Mouse (Mus musculus) midbrain, embryonic 13.5 days (tissue): Measurements from ENCODE around the gene Tmub1. TPM values are rescaled to one million over a fixed set of nuclear protein-coding genes. Genes with fewer than 3 reads are reported as not detected.

Source experiments
- ATAC-seq: fragments of 200-750 bp; cut with Nextera tagmentation; 2 replicates; pipeline ENCODE4 v1.8.0; 2017; ENCODE audit warnings: mild to moderate bottlenecking, moderate TSS enrichment, moderate library complexity
- H3K27ac ChIP-seq: fragments of 300-500 bp; sonication (generic); 2 replicates; pipeline ENCODE4 v1.5.1; 2015; ENCODE audit warnings: inconsistent platforms, mild to moderate bottlenecking, moderate library complexity
- H3K27me3 ChIP-seq: fragments of 300-500 bp; sonication (generic); 2 replicates; pipeline ENCODE4 v1.6.1; 2015; ENCODE audit warnings: mild to moderate bottlenecking, inconsistent platforms
- H3K36me3 ChIP-seq: fragments of 300-500 bp; sonication (generic); 2 replicates; pipeline ENCODE4 v1.6.1; 2015; ENCODE audit warnings: mild to moderate bottlenecking, inconsistent platforms
- H3K4me1 ChIP-seq: fragments of 300-500 bp; sonication (generic); replicated peaks from 2 replicates; pipeline ENCODE4 v1.6.1; 2015; ENCODE audit warnings: inconsistent platforms
- H3K4me2 ChIP-seq: fragments of 300-500 bp; sonication (generic); replicated peaks from 2 replicates; pipeline ENCODE4 v1.6.1; 2015; ENCODE audit warnings: moderate library complexity, mild to moderate bottlenecking, inconsistent platforms
- H3K4me3 ChIP-seq: fragments of 300-500 bp; sonication (generic); replicated peaks from 2 replicates; pipeline ENCODE4 v1.5.1; 2015; ENCODE audit warnings: mild to moderate bottlenecking, inconsistent platforms
- H3K9ac ChIP-seq: fragments of 300-500 bp; sonication (generic); replicated peaks from 2 replicates; pipeline ENCODE4 v1.6.1; 2015; ENCODE audit warnings: mild to moderate bottlenecking, inconsistent platforms
- H3K9me3 ChIP-seq: fragments of 300-500 bp; sonication (generic); 2 replicates; pipeline ENCODE4 v1.6.1; 2016; ENCODE audit warnings: mild to moderate bottlenecking, inconsistent platforms
- WGBS: fragments of 180-500 bp; shearing (Covaris S2); methylation state at CpG from one replicate; pipeline ENCODE4 v1.1.7; 2015; 5-methylcytosine and 5-hydroxymethylcytosine counted together
- polyA plus RNA-seq: library from polyadenylated mRNA; unstranded; fragments of >200 nt; fragmentation: Nextera tagmentation; extraction: Ambion mirVana; gene quantifications from 2 replicates; pipeline ENCODE4 v1.2.1, GENCODE M21; 2015

The Tmub1 gene
- polyA plus RNA-seq, 1 experiment from 2014 or later: 49.6 TPM

DNA sequence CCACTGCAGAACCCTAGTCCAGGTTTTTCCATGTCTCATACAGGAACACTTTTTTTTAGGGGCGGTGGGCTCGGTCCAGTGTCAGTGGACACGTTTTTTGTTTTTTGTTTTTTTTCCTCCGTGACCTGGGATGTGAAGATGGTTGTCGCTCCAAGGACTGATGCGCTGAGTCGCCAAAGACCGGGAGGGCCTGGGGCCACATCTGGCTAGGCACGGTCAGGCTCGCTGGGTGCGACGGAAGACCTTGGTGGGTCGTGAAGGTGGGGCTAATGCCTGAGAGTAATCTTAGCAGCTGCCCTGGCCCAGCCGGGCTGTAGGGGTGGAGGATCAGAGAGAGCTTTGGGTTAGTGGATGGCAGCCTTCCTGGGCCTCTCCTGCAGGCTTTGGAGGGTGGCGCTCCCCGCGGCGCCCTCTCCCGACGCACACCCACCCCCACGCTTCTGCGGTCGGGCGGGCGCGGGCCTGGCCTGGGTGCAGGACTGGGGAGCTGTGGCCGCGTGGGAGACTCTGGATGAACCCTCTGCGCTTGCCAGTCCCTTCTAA lies 5.1 kb upstream of the Tmub1 start:
- under 1% methylated on average over 29 of the region's 29 CpGs for WGBS
- Histone ChIP-seq H3K4me1 (peaks cover 53% of the 10 kb centered on the region), H3K36me3 (peaks cover 9% of the 10 kb centered on the region), H3K9me3 (no peaks in the 10 kb centered on the region), H3K9ac (peak overlapping the region; percentile 97), H3K4me3 (peak overlapping the region; percentile 92), H3K4me2 (peak overlapping the region; percentile 100), H3K27ac (peak overlapping the region; percentile 95), H3K27me3 (peaks cover 10% of the 10 kb centered on the region; the same call in 1 of the 2 replicates)
- peak; percentile 38 for ATAC-seq

DNA sequence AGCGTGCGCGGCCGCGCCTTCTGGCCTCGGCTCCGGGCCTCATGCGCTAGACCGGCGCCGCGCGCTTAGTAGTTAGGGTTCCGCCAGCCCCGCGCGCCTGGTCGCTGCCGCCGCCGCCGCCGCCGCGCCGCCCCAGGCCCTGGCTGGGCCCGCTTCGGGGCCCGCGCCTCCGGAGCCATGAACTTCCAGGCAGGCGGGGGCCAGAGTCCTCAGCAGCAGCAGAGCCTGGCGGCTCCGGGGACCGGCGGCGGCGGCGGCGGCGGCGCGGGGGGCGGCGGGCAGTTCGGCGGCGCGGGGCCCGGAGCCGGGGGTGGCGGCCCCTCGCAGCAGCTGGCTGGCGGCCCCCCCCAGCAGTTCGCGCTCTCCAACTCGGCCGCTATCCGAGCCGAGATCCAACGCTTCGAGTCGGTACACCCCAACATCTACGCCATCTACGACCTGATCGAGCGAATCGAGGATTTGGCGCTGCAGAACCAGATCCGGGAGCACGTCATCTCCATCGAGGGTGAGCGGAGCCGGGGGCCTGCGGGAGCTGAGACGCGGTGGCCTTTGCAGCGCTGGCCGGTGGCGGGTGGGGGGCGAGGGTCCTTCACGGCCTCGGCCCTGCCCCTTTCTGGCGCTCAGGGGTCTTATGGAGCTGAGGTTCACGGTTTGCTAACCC lies 4.5 kb upstream of the Tmub1 start, which contains the start of gene Agap3:
TSS of gene Agap3 (plus strand) at position 148 of the 661 bp plus-strand sequence.
- Histone ChIP-seq H3K4me2 (peak within 1 kb of the TSS; percentile 100), H3K9ac (peak within 1 kb of the TSS; percentile 97), H3K9me3 (no peaks in the 10 kb centered on the region), H3K4me1 (peaks cover 58% of the 10 kb centered on the region), H3K27me3 (peaks cover 10% of the 10 kb centered on the region; the same call in 1 of the 2 replicates), H3K27ac (peak within 1 kb of the TSS; percentile 95), H3K36me3 (0 out of 2 replicates have a peak, but pooled peaks cover 5% of the 10 kb centered on the region), H3K4me3 (peak within 1 kb of the TSS; percentile 92)
- 0% methylated on average over 75 of the region's 85 CpGs for WGBS
- ATAC-seq: peak; percentile 4

DNA sequence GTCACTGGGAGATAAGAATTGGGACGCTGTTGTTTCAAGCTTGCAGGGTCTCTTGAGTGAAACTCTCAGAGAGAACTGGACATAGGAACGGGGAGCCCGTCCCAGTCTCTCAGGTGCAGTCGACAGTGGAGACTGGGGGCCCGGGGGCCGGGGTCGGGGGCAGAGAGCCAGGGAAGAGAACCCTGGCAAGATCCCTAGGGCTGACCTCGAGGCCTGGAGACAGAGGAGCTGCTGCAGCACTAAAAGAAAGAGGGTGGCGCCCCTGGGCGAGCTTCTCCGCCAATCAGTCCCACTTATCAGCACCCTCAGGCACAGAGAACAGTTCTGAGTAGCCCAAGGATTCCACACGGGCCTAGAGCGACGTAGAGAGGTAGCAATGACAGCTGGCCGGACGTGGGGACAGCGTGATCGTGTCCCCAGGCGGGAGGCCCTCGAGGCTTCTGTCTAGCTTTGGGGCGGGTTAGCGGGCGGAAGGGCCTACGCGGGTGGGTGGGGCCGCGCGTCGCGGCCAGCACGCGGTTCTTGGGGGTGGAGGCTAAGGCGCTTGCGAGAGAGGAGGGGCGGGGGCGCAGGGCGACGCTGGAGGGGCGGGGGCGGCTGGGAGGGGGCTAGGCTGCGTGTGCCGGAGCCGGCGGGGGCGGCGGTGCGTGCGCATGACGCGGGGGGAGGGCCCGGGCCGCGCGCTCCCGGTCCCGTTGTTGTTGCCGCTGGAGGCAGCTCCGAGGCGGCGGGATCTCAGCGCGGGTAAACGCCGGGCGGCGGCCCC lies 3.8 kb upstream of the Tmub1 start:
- Histone ChIP-seq H3K4me3 (peak overlapping the region; percentile 92), H3K36me3 (0 out of 2 replicates have a peak, but pooled peaks cover 3% of the 10 kb centered on the region), H3K4me1 (peaks cover 60% of the 10 kb centered on the region), H3K27ac (peak overlapping the region; percentile 95), H3K27me3 (peaks cover 10% of the 10 kb centered on the region; the same call in 1 of the 2 replicates), H3K9me3 (no peaks in the 10 kb centered on the region), H3K9ac (peak overlapping the region; percentile 97), H3K4me2 (peak overlapping the region; percentile 100)
- ATAC-seq: peak; percentile 71
- 2% methylated on average over 46 of the region's 66 CpGs for WGBS

DNA sequence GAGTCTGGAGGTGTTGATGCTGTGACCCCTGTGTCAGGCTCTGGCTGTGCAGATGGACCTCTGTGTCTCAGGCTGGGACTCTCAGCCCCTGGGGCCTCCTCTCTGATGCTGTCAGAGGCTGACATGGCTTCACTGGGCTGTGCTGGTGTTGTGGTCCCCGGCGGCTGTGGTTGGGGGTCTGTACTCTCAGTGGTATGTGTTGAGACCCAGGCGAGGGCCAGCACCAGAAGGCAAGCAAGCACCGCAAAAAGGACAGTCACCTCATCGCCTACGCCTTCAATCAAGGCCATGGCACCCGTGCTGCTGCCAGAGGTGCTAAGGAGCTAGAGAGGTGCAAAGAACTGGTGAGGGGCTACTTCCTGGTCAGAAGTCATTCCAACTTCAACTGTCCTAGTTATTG lies 1.0 kb downstream of the Tmub1 start:
- 90% methylated on average over 7 of the region's 7 CpGs for WGBS
- peak overlapping the region; percentile 90 for H3K4me2 ChIP-seq
- 0 out of 2 replicates have a peak overlapping the region, but pooled peaks have one; percentile 72 for H3K4me3 ChIP-seq
- H3K9ac ChIP-seq: no peak overlapping the region
- H3K27ac ChIP-seq: no peak overlapping the region
- no peak for ATAC-seq
- peaks cover 10% of the 10 kb centered on the region; the same call in 1 of the 2 replicates for H3K27me3 ChIP-seq
- peaks cover 23% of the 10 kb centered on the region for H3K36me3 ChIP-seq
- peaks cover 44% of the 10 kb centered on the region for H3K4me1 ChIP-seq
- no peaks in the 10 kb centered on the region for H3K9me3 ChIP-seq

DNA sequence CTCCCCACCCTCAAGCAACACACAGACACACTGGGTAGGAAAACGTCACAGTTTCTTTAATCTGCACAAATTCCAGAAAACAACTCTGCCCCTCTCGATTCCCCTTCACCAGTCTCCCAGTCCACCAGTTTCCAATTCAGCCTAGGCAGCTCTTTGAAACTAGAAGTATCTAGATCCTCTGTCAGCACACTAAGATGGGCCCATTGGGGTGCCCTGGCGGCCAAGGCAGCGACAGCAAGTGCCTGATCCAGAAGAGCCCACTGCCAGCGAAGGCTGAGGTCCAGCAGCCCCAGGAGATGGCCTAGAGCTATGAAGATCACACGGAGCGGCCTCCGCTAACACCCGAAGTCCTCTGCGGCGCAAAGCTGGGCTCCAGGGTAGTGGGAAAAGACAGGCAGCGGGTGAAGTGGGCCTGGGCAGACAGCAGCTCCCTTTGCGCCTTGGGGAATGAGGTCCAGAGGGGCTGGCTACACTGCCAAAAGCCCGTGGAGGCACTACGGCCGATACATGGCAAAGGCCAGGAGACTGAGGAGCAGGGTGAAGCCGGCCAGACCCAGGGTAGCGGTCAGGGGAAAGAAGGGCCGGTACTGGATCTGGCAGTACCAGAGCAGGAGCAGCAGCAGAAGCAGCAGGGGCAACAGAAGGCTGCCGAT lies 2.1 kb downstream of the Tmub1 start:
- ATAC-seq: peak; percentile 5
- Histone ChIP-seq H3K27me3 (peaks cover 10% of the 10 kb centered on the region; the same call in 1 of the 2 replicates), H3K27ac (peak overlapping the region; percentile 91), H3K4me3 (peak overlapping the region; percentile 94), H3K9me3 (no peaks in the 10 kb centered on the region), H3K4me2 (peak overlapping the region; percentile 95), H3K4me1 (peaks cover 37% of the 10 kb centered on the region), H3K36me3 (peaks cover 33% of the 10 kb centered on the region), H3K9ac (peak overlapping the region; percentile 98)
- WGBS: 59% methylated on average over 20 of the region's 20 CpGs

DNA sequence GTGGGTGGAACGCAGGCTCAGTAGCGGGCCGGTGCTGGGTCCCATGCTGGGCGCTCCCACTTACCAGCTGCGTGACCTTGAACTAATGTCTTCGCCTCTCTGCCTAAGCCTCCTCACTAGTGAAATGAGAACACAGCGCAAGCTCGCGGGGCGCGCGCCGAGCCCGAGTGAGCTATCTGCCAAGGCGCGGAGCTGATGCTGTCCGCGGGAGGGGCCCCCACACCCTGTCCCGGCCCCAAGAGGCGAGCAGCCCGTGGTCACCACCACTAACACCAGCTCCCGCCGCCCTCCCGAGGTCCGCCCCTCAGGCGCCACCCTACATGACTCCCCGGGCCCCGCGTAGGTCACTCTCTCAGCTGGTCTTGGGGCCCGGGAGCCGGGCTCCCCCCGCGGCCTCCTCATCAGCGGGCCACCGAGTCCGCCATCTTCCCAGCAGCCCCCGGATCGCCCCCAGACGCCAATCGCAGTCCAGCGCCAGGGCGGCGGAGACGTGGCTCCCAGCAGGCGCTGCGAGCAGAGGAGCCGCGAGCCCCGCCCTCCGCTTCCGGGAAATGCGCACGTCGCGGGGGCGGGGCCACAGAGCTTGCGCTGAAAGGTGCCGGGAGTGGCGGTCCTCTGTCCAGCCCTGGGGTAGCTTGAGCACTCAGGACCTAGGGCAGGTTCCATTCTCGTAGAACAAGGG lies 2.8 kb downstream of the Tmub1 start, which contains the start of gene Fastk:
TSS of gene Fastk (minus strand) at position 542 of the 682 bp plus-strand sequence.
- H3K9me3 ChIP-seq: no peaks in the 10 kb centered on the region
- H3K4me1 ChIP-seq: peaks cover 37% of the 10 kb centered on the region
- H3K4me2 ChIP-seq: peak within 1 kb of the TSS; percentile 95
- H3K9ac ChIP-seq: peak within 1 kb of the TSS; percentile 98
- H3K36me3 ChIP-seq: peaks cover 40% of the 10 kb centered on the region
- under 1% methylated on average over 60 of the region's 60 CpGs for WGBS
- peak; percentile 84 for ATAC-seq
- H3K4me3 ChIP-seq: peak within 1 kb of the TSS; percentile 94
- peak within 1 kb of the TSS; percentile 91 for H3K27ac ChIP-seq
- peaks cover 10% of the 10 kb centered on the region; the same call in 1 of the 2 replicates for H3K27me3 ChIP-seq

DNA sequence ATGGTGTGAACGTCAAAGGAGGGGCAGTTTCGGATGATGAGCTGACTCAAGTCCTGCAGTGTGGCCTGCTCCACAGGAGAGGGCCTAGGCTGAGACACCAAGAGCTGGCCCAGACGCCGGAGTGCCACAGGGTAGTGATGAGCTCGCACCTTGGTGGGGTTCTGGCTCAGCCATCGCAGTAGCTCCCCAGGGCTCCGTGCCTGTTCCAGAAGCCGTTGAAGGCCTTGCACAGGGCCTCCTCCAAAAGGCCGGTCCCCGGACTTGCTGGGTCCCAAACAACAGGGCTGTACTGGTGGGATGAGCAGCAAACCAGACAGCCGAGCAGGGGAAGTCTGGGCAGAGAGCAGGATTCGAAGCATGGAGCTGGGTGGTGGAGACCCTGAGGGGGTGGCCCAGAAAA lies 3.7 kb downstream of the Tmub1 start:
- peaks cover 37% of the 10 kb centered on the region for H3K4me1 ChIP-seq
- H3K27me3 ChIP-seq: peaks cover 6% of the 10 kb centered on the region; the same call in 1 of the 2 replicates
- peak overlapping the region; percentile 95 for H3K4me2 ChIP-seq
- peaks cover 50% of the 10 kb centered on the region for H3K36me3 ChIP-seq
- H3K9ac ChIP-seq: peak overlapping the region; percentile 98
- no peaks in the 10 kb centered on the region for H3K9me3 ChIP-seq
- 89% methylated on average over 12 of the region's 12 CpGs for WGBS
- no peak overlapping the region for H3K27ac ChIP-seq
- no peak for ATAC-seq
- H3K4me3 ChIP-seq: peak overlapping the region; percentile 94

DNA sequence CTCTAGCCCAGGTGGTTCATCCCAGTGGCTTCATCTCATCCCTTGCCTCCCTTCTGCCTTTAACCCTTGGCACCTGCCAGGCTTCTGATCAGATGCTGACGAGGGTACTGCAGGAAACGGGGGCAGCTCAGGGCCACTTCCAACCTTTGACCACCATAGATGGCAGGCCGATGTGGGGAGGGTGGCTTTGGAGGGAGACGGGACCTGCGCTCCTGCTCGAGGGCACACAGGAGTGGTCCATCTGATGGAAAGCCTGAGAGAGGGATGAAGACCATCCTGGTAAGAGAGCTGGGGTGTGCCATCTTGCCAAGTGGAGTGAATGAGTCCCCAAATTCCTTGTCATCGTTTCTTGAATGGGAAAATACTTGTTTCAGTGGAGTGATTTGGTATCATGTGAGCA lies 4.5 kb downstream of the Tmub1 start:
- H3K36me3 ChIP-seq: peaks cover 56% of the 10 kb centered on the region

DNA sequence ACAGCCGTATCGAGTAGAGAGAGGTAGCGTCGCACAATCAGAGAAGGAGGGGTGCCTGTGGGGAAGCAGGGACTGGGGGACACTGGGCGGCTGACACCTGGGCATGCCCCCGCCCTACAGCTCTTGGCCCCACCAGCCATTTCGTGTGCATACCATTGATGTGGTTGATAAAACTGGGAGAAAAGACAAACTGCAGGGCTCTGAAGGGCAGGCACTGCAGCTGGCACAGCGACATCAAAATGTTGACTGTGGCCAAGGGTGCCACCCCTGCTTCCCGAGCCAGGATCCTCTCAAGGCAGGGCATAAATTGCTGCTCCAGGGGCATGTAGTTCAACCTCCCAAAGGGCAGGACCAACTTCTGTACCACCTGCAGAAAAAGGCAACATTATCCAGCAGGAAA lies 5.6 kb downstream of the Tmub1 start:
- Histone ChIP-seq H3K27ac (no peak overlapping the region), H3K9me3 (no peaks in the 10 kb centered on the region), H3K4me2 (no peak overlapping the region), H3K36me3 (peaks cover 56% of the 10 kb centered on the region), H3K4me3 (no peak overlapping the region), H3K9ac (no peak overlapping the region), H3K4me1 (peaks cover 25% of the 10 kb centered on the region), H3K27me3 (no peaks in the 10 kb centered on the region)
- ATAC-seq: no peak
- 90% methylated on average over 9 of the region's 9 CpGs for WGBS

More for the DNA sequence above, 4.5 kb downstream of the Tmub1 start:
- Histone ChIP-seq H3K4me3 (no peak overlapping the region), H3K4me2 (no peak overlapping the region), H3K4me1 (peaks cover 37% of the 10 kb centered on the region), H3K27me3 (no peaks in the 10 kb centered on the region), H3K27ac (no peak overlapping the region), H3K9me3 (no peaks in the 10 kb centered on the region), H3K9ac (no peak overlapping the region; the same call in 1 of the 2 replicates)
- no peak for ATAC-seq
- 95% methylated on average over 7 of the region's 7 CpGs for WGBS

DNA sequence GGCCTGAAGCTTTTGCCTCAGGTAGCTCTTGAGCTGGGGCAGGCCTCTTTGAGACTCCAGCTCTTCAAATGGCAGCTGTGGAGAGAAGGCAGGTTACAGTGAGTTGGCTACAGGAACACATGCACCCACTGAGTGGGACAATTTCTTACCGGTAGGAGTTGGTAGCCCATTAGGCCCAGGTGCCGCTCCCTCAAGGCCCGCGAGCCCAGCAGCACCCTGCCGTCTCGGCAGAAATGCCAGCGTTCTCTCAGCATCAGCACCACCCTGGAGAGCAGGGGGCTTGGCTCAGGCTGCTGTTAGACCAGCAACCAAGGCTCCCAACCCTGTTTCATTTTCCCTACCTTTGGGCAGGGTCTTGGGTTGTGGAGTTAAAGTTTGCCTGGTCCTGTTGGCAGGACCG lies 6.5 kb downstream of the Tmub1 start:
- Histone ChIP-seq H3K4me2 (no peak overlapping the region), H3K9ac (no peak overlapping the region), H3K9me3 (no peaks in the 10 kb centered on the region), H3K27ac (no peak overlapping the region), H3K36me3 (peaks cover 59% of the 10 kb centered on the region), H3K27me3 (no peaks in the 10 kb centered on the region), H3K4me3 (no peak overlapping the region), H3K4me1 (peaks cover 19% of the 10 kb centered on the region)
- 96% methylated on average over 8 of the region's 8 CpGs for WGBS
- ATAC-seq: no peak

DNA sequence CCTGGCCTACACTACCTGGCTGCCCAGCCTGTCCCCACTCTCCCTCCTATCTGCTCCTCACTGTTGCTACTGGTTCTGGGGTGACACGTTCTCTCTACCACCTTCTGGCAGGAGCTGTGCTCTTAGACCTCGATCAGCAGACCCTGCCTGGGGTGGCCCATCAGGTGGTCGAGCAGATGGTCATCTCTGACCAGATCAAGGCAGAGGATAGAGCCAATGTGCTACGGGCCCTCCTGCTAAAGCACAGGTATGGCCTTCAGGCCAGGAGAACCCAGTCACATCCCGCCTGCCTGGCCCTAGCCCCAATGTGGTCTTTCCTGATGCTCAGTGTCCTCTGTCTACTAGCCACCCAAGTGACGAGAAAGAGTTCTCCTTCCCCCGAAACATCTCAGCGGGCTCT lies 13.7 kb downstream of the Tmub1 start:
- 0 out of 2 replicates have a peak, but pooled peaks cover under 1% of the 10 kb centered on the region for H3K4me1 ChIP-seq
- no peak overlapping the region for H3K4me3 ChIP-seq
- 92% methylated on average over 8 of the region's 8 CpGs for WGBS
- H3K9me3 ChIP-seq: no peaks in the 10 kb centered on the region
- H3K4me2 ChIP-seq: no peak overlapping the region
- ATAC-seq: no peak
- H3K9ac ChIP-seq: no peak overlapping the region
- H3K27me3 ChIP-seq: no peaks in the 10 kb centered on the region
- H3K27ac ChIP-seq: no peak overlapping the region
- peaks cover 77% of the 10 kb centered on the region for H3K36me3 ChIP-seq
